Mouse (Mus musculus) limb, embryonic 12.5 days (tissue): ENCODE measurements at regions not wholly inside any gene's neighbourhood (a gene's known extent, or its start where the extent isn't known, plus 50 kb on each side); places are given as distances from the start of the nearest gene placed in this dataset.

Experiments
- ATAC-seq: fragments of 200-750 bp; cut with Nextera tagmentation; 2 replicates; pipeline ENCODE4 v1.8.0; 2017; ENCODE audit warnings: low read depth, moderate TSS enrichment; ENCODE audit not compliant: insufficient number of reproducible peaks, insufficient read depth, low FRiP score, low TSS enrichment
- H3K27ac ChIP-seq: fragments of 300-500 bp; sonication (generic); 2 replicates; pipeline ENCODE4 v1.5.1; 2016; ENCODE audit warnings: mild to moderate bottlenecking, moderate library complexity
- H3K27me3 ChIP-seq: fragments of 300-500 bp; sonication (generic); 2 replicates; pipeline ENCODE4 v1.6.1; 2016; ENCODE audit warnings: mild to moderate bottlenecking, moderate library complexity
- H3K36me3 ChIP-seq: fragments of 300-500 bp; sonication (generic); 2 replicates; pipeline ENCODE4 v1.6.1; 2016; ENCODE audit warnings: mild to moderate bottlenecking, moderate library complexity
- H3K4me1 ChIP-seq: fragments of 300-500 bp; sonication (generic); replicated peaks from 2 replicates; pipeline ENCODE4 v1.6.1; 2016
- H3K4me2 ChIP-seq: fragments of 300-500 bp; sonication (generic); 2 replicates; pipeline ENCODE4 v1.6.1; 2016; ENCODE audit warnings: mild to moderate bottlenecking, moderate library complexity
- H3K4me3 ChIP-seq: fragments of 300-500 bp; sonication (generic); replicated peaks from 2 replicates; pipeline ENCODE4 v1.5.1; 2016; ENCODE audit warnings: mild to moderate bottlenecking
- H3K9ac ChIP-seq: fragments of 300-500 bp; sonication (generic); replicated peaks from 2 replicates; pipeline ENCODE4 v1.6.1; 2016; ENCODE audit warnings: mild to moderate bottlenecking, moderate library complexity
- H3K9me3 ChIP-seq: fragments of 300-500 bp; sonication (generic); 2 replicates; pipeline ENCODE4 v1.6.1; 2016; ENCODE audit warnings: mild to moderate bottlenecking, moderate library complexity
- WGBS: fragments of 180-500 bp; shearing (Covaris S2); methylation state at CpG from one replicate; pipeline ENCODE4 v1.1.7; 2016; 5-methylcytosine and 5-hydroxymethylcytosine counted together

DNA sequence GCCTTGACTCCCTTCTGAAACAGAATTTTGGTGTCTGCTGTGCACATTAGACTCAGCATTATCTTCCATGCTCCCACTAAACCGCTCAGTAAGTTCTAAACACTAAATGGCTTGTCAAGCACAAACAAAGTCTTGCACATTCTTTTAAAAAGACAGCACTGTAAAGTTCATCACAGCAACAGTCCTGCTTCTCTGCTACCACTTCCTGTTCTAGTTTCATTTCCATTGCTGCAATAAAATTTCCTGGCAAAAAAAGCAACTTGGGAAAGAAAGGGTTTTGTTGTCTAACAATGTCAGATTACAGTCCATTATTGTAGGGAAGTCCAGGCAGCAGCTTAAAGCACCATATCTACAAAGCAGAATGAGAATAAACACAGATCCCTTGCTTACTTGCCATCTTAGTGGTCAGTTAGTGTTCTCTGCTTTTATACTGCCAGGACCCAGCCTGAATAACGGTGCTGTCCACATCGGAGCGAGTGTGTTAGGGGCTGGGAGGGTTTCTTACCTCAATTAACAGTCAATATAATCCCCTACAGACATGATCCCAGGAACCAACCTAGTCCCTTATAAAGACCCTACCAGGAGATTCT is 276.0 kb downstream of the Insc start:
- Histone ChIP-seq H3K4me2 (no peak overlapping the region), H3K9ac (no peak overlapping the region), H3K4me3 (no peak overlapping the region), H3K4me1 (no peaks in the 10 kb centered on the region; the same call in 1 of the 2 replicates), H3K36me3 (no peaks in the 10 kb centered on the region), H3K27me3 (no peaks in the 10 kb centered on the region), H3K9me3 (no peaks in the 10 kb centered on the region), H3K27ac (no peak overlapping the region)
- WGBS: 72% methylated on average over 4 of the region's 4 CpGs
- ATAC-seq: no peak

DNA sequence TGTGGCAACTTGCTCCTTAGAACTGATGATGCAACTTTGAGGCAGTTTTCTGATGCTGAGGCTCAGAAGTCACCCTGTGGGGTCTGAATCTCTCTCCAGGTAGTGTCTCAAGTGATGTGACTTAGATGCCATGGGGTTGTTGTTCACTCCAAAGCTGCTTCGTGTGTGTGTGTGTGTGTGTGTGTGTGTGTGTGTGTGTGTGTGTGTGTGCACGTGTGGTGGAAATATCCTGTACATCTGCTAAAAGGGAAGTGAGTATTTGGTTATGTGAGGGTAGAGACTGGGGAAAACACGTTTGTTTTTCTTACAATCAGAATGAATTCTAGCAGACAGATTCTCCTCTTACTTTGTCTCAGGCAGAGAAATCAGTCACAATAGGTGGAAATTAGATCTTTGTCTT is 276.5 kb downstream of the Insc start:
- 72% methylated on average over 3 of the region's 3 CpGs for WGBS
- Histone ChIP-seq H3K36me3 (no peaks in the 10 kb centered on the region), H3K4me3 (no peak overlapping the region), H3K9me3 (no peaks in the 10 kb centered on the region), H3K9ac (no peak overlapping the region), H3K4me2 (no peak overlapping the region), H3K27ac (no peak overlapping the region), H3K27me3 (no peaks in the 10 kb centered on the region), H3K4me1 (no peaks in the 10 kb centered on the region)
- ATAC-seq: no peak

DNA sequence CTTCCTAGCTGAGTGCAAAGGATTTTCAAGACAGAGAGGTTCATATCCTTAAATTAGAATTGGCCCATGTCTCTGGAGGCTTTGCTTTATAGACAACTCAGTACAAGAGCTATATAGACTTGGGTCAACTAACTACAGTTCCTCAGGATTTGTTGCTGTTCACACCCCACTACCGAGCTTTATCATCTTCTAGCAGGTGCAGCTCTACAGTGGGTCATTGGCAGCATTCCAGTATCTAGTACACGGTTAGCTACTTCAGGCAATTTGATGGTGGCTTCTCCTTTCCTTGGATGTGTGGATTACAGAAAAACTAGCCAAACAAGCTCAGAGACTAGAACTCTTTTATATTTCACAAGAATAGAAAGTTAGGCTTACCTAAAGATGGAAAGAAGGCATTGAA is 282.3 kb downstream of the Insc start:
- no peak overlapping the region for H3K4me3 ChIP-seq
- H3K36me3 ChIP-seq: no peaks in the 10 kb centered on the region
- no peak for ATAC-seq
- WGBS: 74% methylated on average over 2 of the region's 2 CpGs
- no peak overlapping the region for H3K4me2 ChIP-seq
- H3K4me1 ChIP-seq: no peaks in the 10 kb centered on the region
- no peaks in the 10 kb centered on the region for H3K9me3 ChIP-seq
- no peak overlapping the region for H3K27ac ChIP-seq
- H3K27me3 ChIP-seq: no peaks in the 10 kb centered on the region
- H3K9ac ChIP-seq: no peak overlapping the region

DNA sequence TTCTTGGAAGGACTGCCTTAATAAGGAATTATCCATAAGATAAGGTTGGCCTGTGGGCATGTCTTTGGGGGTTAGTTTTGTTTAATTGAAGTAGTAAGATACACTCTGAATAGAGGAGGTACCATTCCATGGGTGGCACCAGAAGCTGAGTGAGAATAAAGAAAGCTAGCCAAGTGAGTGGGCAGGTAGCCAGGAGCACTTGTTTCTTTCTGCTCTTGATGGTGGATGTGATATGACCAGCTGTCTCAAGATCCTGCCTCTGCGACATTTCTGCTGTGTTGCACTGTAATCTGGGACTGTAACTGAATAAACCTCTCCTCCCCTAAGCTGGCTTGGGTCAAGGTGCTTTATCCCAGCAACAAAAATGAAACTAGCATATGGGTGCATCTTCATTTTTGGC is 284.2 kb downstream of the Insc start:
- WGBS: 87% methylated on average over 1 of the region's 1 CpGs

DNA sequence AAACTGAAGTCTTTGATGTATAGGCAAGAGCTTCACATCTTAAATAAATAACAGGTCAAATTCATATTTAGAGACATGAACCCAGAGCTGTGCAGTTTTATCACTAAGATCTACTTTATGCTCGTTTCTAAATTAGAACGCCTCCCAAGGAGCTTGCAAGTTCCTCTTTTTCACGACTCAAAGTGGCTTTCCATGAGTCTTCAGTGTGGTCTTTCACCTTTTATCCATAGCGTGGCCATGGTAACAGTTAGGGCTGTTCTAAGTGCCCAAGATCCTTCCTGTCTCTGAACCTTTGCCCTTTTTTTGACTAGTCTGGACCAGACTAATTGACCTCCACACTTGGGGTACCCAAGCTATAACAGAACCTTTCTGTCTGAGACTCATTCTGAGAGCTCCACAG is 290.5 kb downstream of the Insc start:
- Histone ChIP-seq H3K4me3 (no peak overlapping the region), H3K9ac (no peak overlapping the region), H3K36me3 (no peaks in the 10 kb centered on the region), H3K9me3 (no peaks in the 10 kb centered on the region), H3K4me1 (no peaks in the 10 kb centered on the region), H3K27me3 (no peaks in the 10 kb centered on the region), H3K27ac (no peak overlapping the region), H3K4me2 (no peak overlapping the region)
- ATAC-seq: no peak
- WGBS: 70% methylated on average over 4 of the region's 4 CpGs

More for the DNA sequence above, 284.2 kb downstream of the Insc start:
- ATAC-seq: no peak
- Histone ChIP-seq H3K9me3 (no peaks in the 10 kb centered on the region), H3K4me2 (no peak overlapping the region), H3K9ac (no peak overlapping the region), H3K27ac (no peak overlapping the region), H3K27me3 (no peaks in the 10 kb centered on the region), H3K4me3 (no peak overlapping the region), H3K4me1 (no peaks in the 10 kb centered on the region), H3K36me3 (no peaks in the 10 kb centered on the region)

DNA sequence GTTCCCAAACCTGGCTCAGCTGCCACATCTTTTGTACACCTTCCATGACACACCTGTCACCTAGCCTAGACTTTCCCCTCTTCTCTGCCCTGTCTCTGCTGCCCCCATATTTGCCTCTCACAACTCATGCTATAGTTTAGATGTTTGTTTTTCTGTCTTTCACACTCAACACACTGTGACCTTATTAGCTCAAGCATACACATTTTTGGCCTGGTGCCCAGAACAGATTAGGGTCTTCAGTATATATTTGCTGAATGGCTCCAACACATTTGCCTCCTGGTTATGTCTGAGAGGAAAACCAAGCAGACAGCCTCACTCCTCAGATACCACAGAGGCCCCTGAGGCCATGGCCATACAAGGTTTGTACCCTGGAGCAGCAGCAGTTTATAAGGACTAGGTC is 312.0 kb downstream of the Insc start:
- Histone ChIP-seq H3K4me1 (no peaks in the 10 kb centered on the region), H3K4me3 (no peak overlapping the region), H3K9me3 (no peaks in the 10 kb centered on the region), H3K9ac (no peak overlapping the region), H3K27ac (no peak overlapping the region), H3K36me3 (no peaks in the 10 kb centered on the region), H3K27me3 (no peaks in the 10 kb centered on the region), H3K4me2 (no peak overlapping the region)
- no peak for ATAC-seq

DNA sequence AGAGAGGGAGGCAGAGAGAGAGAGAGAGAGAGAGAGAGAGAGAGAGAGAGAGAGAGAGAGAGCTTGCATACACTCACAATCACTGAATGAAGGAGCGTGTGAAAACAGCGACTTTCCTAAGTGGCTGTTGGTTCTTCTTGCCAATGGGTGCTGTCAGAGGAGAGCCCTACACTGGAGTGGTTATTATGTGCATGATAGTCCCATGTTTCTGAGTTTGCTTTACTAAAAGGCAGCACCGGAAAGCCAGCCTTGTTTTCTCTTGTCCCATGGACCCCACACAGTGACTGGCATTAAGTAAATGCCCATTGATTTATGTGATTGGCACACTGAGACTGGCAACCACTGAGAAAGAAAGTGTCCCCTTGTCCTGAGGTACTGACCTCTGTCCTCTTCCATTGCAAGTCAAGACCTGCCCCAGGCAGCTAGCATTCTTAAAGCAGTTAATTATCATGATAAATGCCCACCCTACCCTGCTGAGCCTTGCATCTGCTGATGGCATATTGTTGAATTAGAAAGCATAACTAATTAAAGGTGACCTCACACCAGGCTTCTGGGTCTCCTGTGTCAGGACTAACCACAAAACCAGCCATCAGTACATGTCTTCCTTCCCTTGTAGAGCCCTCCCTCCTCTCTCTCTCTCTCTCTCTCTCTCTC is 313.6 kb downstream of the Insc start:
- Histone ChIP-seq H3K4me2 (no peak overlapping the region), H3K9ac (no peak overlapping the region), H3K27ac (no peak overlapping the region), H3K9me3 (no peaks in the 10 kb centered on the region), H3K4me1 (no peaks in the 10 kb centered on the region), H3K27me3 (no peaks in the 10 kb centered on the region), H3K36me3 (no peaks in the 10 kb centered on the region), H3K4me3 (no peak overlapping the region)
- WGBS: 45% methylated on average over 3 of the region's 3 CpGs
- no peak for ATAC-seq

DNA sequence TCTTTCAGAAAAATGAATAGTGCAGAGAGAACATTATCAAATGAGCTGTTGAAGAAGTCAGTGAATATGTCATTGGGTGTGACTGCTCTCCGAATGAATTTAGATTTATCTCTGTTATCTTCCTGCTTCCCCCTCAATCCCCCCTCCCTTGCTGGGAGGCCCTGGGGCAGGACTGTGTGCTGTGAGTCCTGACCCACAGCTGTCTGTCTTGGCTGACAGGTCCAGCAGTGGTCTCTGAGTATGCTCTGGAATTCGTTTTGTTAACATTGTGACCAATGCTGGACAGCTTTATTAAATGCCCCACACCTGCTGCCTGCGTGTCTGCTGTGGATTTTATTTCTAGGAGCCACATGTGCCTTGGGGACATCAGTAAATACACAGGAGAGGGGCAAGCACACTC is 314.2 kb downstream of the Insc start:
- no peaks in the 10 kb centered on the region for H3K9me3 ChIP-seq
- no peak overlapping the region for H3K9ac ChIP-seq
- H3K4me2 ChIP-seq: no peak overlapping the region
- no peak overlapping the region for H3K27ac ChIP-seq
- WGBS: 23% methylated on average over 3 of the region's 3 CpGs
- ATAC-seq: no peak
- no peaks in the 10 kb centered on the region for H3K4me1 ChIP-seq
- no peak overlapping the region for H3K4me3 ChIP-seq
- no peaks in the 10 kb centered on the region for H3K36me3 ChIP-seq
- no peaks in the 10 kb centered on the region for H3K27me3 ChIP-seq

DNA sequence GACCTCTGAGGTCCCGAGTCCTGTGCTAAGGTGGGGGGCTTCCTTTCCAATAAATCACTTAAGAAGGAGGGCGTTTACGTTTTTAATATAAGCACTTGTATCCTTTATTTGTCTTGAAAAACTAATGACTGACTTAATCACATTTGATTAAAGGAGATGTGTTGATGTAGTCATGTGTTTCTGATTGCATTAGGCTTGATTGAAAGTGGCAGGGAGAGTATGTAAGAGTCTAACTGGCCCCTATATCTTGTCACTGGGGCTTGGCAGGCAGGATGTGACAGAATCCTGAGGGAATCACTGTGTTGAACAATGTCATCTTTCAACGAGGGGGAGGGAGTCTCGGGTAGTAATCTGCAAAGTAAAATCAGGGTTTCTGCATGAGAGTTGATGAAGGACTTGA is 316.7 kb downstream of the Insc start:
- Histone ChIP-seq H3K9ac (no peak overlapping the region), H3K36me3 (no peaks in the 10 kb centered on the region), H3K4me2 (no peak overlapping the region), H3K9me3 (no peaks in the 10 kb centered on the region), H3K27me3 (no peaks in the 10 kb centered on the region), H3K27ac (no peak overlapping the region), H3K4me3 (no peak overlapping the region), H3K4me1 (no peaks in the 10 kb centered on the region)
- WGBS: 66% methylated on average over 5 of the region's 5 CpGs
- ATAC-seq: no peak

DNA sequence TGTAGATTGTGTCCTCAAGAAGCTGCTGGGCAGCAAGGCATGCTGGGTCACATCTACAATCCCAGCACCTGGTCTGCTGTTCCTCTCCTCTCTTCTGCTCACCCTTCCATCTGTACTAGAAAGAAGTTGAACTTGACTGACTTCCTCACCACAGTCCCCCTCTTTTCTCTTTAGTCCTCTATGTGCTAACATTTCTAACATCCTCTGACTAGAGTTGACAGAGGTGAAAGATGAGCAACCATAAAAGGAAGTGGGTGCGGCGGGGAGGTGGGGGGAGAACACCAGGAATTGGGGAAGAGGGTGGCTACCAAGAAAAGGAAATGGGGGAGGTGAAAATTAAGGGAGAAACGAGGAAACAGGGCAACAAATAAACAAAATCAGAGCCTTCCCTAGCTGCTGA is 319.3 kb downstream of the Insc start:
- no peaks in the 10 kb centered on the region for H3K36me3 ChIP-seq
- H3K27me3 ChIP-seq: no peaks in the 10 kb centered on the region
- no peak overlapping the region for H3K9ac ChIP-seq
- WGBS: 44% methylated on average over 3 of the region's 3 CpGs
- no peak for ATAC-seq
- no peak overlapping the region for H3K4me3 ChIP-seq
- no peak overlapping the region for H3K4me2 ChIP-seq
- H3K27ac ChIP-seq: no peak overlapping the region
- H3K4me1 ChIP-seq: no peaks in the 10 kb centered on the region
- no peaks in the 10 kb centered on the region for H3K9me3 ChIP-seq

DNA sequence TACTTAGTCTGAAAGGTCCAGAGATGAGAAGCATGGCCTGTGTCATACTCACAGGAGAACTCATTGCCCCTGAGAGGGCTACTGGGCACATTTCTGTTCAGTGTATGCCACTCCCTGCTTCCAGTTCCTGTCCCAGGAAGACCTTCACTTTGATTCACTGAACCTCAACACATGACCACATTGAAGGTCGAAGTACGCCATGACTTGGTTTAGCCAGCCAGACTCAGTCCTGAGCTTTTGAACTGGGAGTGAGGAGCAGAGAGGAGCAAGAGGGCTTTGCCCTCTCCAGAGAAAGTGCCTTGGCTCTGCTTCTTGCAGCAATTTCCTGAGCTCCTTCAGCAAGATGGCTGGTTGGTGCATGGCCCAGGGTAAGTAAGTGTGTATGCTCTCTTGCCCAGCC is 324.1 kb downstream of the Insc start:
- Histone ChIP-seq H3K4me3 (no peak overlapping the region), H3K27me3 (no peaks in the 10 kb centered on the region), H3K27ac (no peak overlapping the region), H3K36me3 (no peaks in the 10 kb centered on the region), H3K9ac (no peak overlapping the region), H3K9me3 (no peaks in the 10 kb centered on the region), H3K4me1 (no peaks in the 10 kb centered on the region; the same call in 1 of the 2 replicates), H3K4me2 (no peak overlapping the region)
- WGBS: 88% methylated on average over 2 of the region's 2 CpGs
- ATAC-seq: no peak

DNA sequence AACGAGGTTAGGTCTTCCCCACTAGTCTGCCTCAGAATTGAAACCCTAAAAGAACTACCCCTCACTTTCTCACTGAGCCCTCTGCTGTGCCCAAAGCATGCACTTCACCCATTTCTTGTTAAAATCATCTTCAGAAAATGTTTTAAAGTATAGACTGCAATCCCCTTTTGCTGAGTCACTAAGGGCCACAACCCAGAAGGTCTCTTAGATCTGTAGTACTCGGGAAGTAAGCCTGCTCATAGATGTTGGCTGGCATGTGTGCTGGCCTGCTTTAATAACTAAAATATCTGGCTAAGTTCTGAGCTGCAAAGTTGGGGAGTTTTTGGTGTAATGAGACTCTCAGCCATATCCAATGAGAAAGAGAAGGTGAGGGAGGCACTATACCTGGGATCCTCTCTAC is 329.9 kb downstream of the Insc start:
- WGBS: 84% methylated on average over 2 of the region's 2 CpGs
- no peak overlapping the region for H3K9ac ChIP-seq
- H3K36me3 ChIP-seq: no peaks in the 10 kb centered on the region
- no peak overlapping the region for H3K4me3 ChIP-seq
- no peaks in the 10 kb centered on the region; the same call in 1 of the 2 replicates for H3K4me1 ChIP-seq
- no peak overlapping the region for H3K27ac ChIP-seq
- H3K27me3 ChIP-seq: no peaks in the 10 kb centered on the region
- H3K9me3 ChIP-seq: no peaks in the 10 kb centered on the region
- no peak for ATAC-seq
- H3K4me2 ChIP-seq: no peak overlapping the region
